Mouse (Mus musculus): ENCODE data around the gene Bsn.

The Bsn gene

DNA sequence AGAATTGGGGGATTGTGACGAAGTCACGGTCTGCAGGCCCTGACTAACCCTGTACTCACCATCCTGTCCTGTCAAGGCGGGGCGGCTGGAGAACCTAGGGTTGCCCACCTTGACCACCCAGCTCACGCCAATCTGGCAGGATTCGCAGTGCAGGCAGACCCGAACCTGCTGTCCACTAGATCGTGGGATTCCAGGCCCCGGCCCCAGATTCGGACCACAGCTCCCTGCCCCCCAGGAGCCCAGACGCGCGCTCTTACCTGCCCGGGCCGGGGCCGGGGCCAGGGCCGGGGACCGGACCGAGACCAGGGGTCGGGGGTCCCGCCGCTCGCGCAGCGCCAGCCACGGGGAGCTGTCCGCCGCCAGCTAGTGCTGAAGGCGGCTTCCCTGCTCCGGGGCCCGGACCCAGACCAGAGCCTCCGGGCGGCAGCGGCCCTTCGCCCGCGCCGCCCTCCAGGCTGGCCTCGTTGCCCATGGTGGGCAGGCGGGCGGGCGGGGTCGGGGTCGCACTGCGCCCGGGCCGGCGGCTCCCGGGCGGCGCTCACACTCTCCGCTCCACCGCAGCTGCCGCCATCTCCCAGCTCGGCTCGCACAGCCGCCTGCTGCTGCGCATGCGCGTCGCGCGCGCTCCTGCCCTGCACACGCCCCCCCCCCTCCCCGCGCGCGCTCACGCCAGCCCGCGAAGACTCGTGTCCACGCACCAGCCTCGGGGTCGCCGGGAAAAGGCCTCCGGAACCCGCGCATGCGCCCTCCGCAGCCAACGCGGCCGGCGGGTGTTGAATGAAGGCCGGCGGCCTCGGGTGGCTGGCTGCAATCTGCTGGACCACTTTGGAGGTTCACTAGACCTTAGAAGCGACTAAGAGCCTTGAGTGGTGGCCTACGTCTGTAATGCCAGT, at the start of gene Bsn:
Gene Bsn (minus strand): TSS at position 598 of the 893 bp plus-strand sequence.
- DNase-seq (ENCODE audit: low read depth, low spot score), result peak; percentile 89

DNA sequence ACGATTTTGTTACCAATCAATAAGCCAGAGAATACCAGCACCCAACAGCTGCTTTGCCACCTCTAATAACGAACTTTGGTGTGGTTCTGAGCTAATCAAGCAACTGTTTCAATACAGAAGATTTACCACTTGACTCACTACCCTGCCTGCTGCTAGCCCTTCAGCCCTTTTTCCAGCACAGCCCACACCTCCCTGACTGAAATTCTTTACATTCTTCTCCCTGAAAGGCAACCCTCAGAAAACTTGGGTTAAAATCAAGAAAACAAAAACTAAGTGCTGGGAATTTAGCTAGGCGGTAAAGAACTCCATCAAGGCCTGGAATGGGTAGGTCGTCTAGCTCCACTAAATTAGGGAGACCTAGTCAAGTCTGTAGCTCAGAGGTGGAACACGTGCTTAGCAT, 49.8 kb upstream of the Bsn start:
- no peak for DNase-seq (ENCODE audit: low read depth, low spot score)

DNA sequence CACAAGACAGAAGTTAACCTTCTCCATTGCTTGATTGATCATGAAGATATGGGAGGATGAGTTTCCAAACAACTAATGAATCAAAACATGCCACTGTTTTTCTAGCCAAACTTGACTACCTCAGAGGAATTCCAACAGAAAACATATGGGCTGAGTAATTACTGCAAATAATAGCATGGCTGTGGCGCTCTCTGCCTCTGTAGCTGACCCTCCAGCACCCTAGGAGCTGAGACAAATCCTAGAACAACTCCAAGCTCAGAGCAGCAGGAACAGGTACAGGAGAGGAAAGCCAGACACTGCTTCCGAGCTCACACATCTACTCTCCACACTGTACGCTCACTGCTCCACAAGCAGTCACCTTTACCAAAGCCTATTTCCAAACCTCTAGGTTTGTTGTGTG, 48.6 kb upstream of the Bsn start:
- no peak for DNase-seq (ENCODE audit: low read depth, low spot score)

DNA sequence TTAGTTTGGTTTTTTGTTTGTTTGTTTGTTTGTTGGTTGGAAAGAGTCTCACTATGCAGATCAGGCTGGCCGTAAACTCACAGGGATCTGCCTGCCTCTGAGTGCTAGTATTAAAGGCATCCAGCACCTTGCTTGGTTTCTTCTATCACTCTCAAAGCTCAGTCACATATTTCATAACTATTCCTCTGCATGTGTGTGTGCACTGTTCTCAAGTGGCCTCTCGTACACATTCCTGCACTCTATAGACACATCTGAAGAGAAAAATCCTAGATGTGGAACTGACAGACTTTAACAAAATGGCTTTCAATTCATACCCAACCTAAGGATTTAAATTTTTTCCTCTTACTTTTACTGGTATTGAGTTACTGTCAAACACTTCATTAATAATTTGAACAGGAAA, 48.2 kb upstream of the Bsn start:
- no peak for DNase-seq (ENCODE audit: low read depth, low spot score)

- DNase-seq (ENCODE audit: low read depth, low spot score), result no peak
These were observed 44.5 kb upstream of the Bsn start for GRCm38 (mm10) chr9:108234682-108235081.

DNA sequence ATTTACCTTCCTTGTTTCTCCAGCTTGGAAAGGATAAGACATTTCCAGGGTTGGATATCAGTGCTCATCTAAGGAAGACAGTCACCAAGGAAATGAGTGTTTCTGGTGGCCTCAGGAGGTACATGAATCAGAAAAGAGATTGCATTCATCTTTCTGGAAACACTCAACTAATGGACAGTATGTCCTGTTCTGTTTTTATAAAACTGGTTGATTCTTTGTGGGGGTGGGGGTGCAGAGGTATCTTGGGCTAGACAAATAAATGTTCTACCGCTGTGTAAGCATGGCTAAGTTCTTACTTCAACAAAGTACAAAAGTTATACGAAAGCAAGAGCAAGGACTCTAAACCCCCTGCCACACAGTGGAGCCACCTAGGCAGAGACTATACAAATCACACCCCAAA, 42.7 kb upstream of the Bsn start:
- no peak for DNase-seq (ENCODE audit: low read depth, low spot score)

GRCm38 (mm10) chr9:108227911-108228649, 37.9 kb upstream of the Bsn start:
- DNase-seq (ENCODE audit: low read depth, low spot score), result no peak

GRCm38 (mm10) chr9:108225166-108225565, 35.0 kb upstream of the Bsn start:
- no peak for DNase-seq (ENCODE audit: low read depth, low spot score)

- no peak for DNase-seq (ENCODE audit: low read depth, low spot score)
These were observed 33.4 kb upstream of the Bsn start for GRCm38 (mm10) chr9:108223633-108224032.

- DNase-seq (ENCODE audit: low read depth, low spot score), result no peak
These were observed 31.4 kb upstream of the Bsn start for GRCm38 (mm10) chr9:108221566-108221965.

DNA sequence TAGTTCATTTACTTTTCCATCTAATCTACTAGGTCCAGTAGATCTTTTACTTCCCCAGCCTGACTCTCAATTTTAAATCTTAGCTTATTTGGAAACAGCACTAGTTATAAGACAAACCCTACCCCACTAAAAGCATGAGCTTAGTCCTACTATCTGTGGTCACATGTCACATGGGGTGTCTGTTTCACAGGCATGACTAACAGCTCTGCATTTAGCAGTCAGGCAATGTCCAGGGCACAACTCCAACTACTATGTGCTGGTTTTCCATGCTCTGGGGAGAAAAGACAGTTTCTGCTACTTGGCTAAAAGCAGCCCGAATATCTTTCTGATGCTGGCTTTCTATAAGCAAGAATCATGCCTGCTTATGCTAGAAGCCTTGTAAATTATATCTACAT, 30.2 kb upstream of the Bsn start:
- DNase-seq (ENCODE audit: low read depth, low spot score), result no peak

DNA sequence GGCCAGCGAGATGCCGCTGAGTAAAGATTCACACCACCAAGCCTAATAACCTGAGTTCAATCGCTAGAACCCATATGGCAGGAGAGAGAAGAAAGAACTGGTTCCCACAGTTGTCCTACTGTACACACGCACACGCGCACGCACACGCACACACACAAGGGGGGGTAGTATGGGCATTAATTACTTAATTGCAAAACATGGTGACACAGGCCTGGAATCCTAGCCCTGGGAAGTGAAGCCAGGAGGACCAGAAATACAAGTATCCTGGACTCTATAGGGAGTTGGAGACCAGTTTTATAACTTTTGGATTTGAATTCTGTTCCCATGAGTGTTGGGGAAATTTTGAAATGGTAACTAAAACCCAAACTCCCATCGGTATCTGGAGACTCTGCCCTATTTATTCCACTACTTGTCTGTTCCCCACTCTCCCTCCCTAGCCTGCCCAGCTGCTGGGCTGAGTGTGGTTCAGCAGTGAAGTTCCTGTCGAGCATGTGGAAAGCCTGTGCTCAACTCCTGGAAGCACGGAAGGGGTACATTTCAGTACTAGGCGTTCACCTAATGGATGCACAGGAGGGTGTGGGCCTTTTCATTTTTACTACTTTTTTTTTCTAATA, 29.7 kb upstream of the Bsn start:
- DNase-seq (ENCODE audit: low read depth, low spot score), result no peak

- no peak for DNase-seq (ENCODE audit: low read depth, low spot score)
These were observed 27.9 kb upstream of the Bsn start for GRCm38 (mm10) chr9:108217936-108218543.

- no peak for DNase-seq (ENCODE audit: low read depth, low spot score)
These were observed 27.2 kb upstream of the Bsn start for GRCm38 (mm10) chr9:108217406-108217805.

GRCm38 (mm10) chr9:108213105-108213504, 22.9 kb upstream of the Bsn start:
- no peak for DNase-seq (ENCODE audit: low read depth, low spot score)

- DNase-seq (ENCODE audit: low read depth, low spot score), result no peak
These were observed 22.2 kb upstream of the Bsn start for GRCm38 (mm10) chr9:108212426-108212825.

- DNase-seq (ENCODE audit: low read depth, low spot score), result no peak
These were observed 15.4 kb upstream of the Bsn start for GRCm38 (mm10) chr9:108205571-108205901.

DNA sequence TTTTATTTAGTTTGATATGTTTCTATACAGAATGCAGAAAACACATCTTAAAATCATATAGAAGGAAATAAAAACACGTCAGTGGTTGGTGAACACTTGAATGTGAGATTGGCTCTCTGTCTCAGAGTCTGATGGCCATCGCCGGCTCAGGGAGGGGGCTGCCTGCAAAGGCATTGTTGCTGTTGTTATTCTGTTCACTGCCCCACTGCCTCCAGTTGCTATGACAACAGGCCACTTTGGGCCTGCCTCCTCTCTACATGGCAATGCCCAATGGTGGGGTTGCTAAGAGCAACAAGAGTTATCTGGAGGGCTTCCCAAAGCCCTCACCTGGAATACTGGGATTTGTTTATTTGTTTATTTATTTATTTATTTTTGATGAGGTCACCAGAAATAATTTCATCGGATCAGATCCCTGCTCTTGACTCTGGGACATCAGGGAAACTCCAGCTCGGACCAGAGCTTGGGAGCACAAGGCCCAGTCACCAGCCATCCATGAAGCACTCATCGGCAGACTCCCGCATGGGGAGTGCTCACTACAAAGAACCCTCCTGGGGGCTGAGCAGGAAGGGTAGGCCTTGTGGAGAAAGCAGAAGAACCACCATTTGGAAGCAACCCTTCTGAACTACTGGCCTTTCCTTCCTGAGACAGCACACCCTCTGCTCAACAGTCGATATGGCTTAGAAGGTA, 14.8 kb upstream of the Bsn start:
- no peak for DNase-seq (ENCODE audit: low read depth, low spot score)

DNA sequence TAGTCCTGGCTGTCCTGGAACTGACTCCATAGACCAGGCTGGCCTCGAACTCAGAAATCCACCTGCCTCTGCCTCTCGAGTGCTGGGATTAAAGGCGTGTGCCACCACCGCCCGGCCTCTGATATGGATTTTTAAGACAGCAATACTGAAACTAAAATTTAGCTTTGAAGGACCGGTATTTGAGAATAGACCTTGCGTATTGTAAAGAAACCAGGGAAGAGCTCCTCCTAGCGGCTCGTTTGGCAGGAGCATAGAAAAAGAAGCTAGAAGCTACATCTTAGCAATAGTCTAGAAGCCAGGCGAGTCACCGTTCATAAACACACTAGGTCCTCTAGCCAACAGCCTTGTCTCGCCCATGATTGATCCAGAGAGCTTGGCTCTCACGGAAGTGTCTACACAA, 12.8 kb upstream of the Bsn start:
- DNase-seq (ENCODE audit: low read depth, low spot score), result no peak

DNA sequence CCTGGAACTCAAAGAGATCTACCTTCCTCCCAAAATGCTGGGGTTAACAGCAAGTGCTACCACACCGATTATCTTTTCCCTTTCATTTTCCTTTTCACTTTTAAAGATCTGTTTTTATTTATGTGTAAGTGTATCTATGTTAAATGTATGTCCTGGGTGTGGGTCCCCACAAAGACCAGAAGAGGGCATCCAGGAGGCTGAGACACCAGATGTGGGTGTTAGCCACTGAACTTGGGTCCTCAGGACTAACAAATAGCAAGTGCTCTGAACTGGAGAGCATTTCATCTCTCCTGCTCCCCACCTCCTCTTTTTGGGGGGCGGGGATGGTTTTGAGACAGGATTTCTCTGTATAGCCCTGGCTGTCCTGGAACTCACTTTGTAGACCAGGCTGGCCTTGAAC, 12.0 kb upstream of the Bsn start:
- no peak for DNase-seq (ENCODE audit: low read depth, low spot score)

- DNase-seq (ENCODE audit: low read depth, low spot score), result peak; percentile 88
These were observed 11.0 kb upstream of the Bsn start for GRCm38 (mm10) chr9:108201160-108201559.

DNA sequence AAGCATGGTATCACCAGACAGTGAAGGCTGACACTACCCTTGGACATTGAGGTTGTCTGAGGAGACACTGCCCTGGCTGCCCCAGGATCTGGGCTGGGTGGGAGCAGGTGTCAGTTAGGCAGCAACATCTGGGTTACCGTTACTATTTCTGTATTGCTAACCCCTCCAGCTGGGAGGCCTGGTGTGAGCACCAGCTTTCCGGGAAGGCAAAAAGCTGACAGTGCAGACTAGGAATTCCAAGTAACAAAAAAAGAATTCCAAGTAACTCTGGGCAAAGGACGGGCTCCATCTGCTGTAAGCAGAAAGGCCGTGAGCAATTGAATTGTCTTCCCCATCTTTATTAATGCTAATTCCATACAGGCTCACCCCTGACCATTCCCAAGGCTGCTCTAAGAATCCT, 8.4 kb upstream of the Bsn start:
- no peak for DNase-seq (ENCODE audit: low read depth, low spot score)

Measured in retina, postnatal 7 days (tissue).